7 mouse cellular contexts compared by ENCODE assay signal in the genomic region with DNA sequence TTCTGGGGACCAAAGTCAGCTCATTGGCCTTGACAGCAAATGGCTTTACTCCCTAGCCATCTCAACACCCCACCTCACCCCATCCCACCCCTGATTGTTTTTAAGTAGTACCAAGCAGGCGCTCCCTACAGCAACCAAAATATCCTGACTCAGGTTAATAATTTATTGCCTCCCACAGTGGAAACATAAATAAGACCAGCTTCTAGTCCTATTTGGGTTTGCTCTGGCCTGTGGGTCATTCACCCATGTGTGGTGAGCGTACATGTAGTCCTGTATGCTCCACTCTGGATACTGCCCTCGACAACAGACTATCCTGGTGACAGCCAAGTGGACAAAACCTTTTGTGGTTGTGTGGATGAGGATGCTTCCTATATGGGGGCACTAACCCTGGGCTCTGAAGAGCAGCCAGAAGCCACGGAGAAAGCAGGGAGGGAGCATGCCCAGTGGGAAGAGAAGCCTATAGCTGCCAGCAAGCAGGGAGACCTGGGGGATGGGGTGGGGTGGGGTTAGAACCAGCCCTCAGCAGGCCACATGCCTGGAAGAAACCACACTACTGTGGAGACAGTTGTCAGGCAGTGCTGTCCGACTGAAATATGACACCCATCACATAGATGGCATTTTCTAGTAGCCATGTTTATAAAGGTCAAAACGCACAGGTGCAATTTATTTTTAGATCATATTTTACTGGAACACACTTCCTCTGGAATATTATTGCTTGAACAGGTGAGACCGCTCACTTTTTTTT.
DNase-seq lines count a peak whose midpoint lies in the region; ATAC-seq and TF ChIP-seq lines count a peak whose summit lies in the region.

No protein-coding gene starts in this region.

- H3K27ac ChIP-seq in midbrain, embryonic 11.5 days (ENCODE audit: low read depth, low read length): no peak overlapping the region
- no peak overlapping the region for H3K27ac ChIP-seq in midbrain, postnatal 0 days (ENCODE audit: low read depth, low read length)
- peak overlapping the region; percentile 42 to 97; a peak in 2 of 4 replicates for H3K27ac ChIP-seq in heart, embryonic 14.5 days (replicated peaks in 1 of 2; ENCODE audit: control insufficient read depth in 1 of 2, insufficient read depth in 1 of 2, low read depth in 2 of 2, low read length in 2 of 2)
- H3K27ac ChIP-seq in kidney, embryonic 15.5 days: peak overlapping the region; percentile 99
- H3K27ac ChIP-seq in stomach, embryonic 16.5 days (ENCODE audit: low read length): peak overlapping the region; percentile 100

- H3K4me3 ChIP-seq in midbrain, embryonic 11.5 days (ENCODE audit: low read depth, low read length): no peak overlapping the region
- H3K4me3 ChIP-seq in midbrain, postnatal 0 days (ENCODE audit: low read depth, low read length): no peak overlapping the region
- H3K4me3 ChIP-seq in heart, embryonic 14.5 days (ENCODE audit: control insufficient read depth in 1 of 2, insufficient read depth in 1 of 2, low read depth in 1 of 2, low read length in 2 of 2): no peak overlapping the region
- H3K4me3 ChIP-seq in kidney, embryonic 15.5 days (replicated peaks): no peak overlapping the region
- H3K4me3 ChIP-seq in stomach, embryonic 16.5 days (replicated peaks; ENCODE audit: low read length): no peak overlapping the region

- no peak overlapping the region for H3K9ac ChIP-seq in midbrain, embryonic 11.5 days (ENCODE audit: low read length)
- no peak overlapping the region for H3K9ac ChIP-seq in midbrain, postnatal 0 days (replicated peaks; ENCODE audit: low read length, poor library complexity, severe bottlenecking)
- H3K9ac ChIP-seq in heart, embryonic 14.5 days (ENCODE audit: low read length): no peak overlapping the region
- H3K9ac ChIP-seq in kidney, embryonic 15.5 days: no peak overlapping the region
- H3K9ac ChIP-seq in stomach, embryonic 16.5 days (ENCODE audit: low read length): no peak overlapping the region

- H3K36me3 ChIP-seq in midbrain, embryonic 11.5 days (ENCODE audit: control insufficient read depth, insufficient read depth, low read length): no peaks in the 10 kb centered on the region
- no peaks in the 10 kb centered on the region for H3K36me3 ChIP-seq in midbrain, postnatal 0 days (ENCODE audit: insufficient read depth, low read length)
- no peaks in the 10 kb centered on the region for H3K36me3 ChIP-seq in heart, embryonic 14.5 days (ENCODE audit: control insufficient read depth, insufficient read depth, low read length)
- H3K36me3 ChIP-seq in kidney, embryonic 15.5 days: no peaks in the 10 kb centered on the region
- H3K36me3 ChIP-seq in stomach, embryonic 16.5 days (ENCODE audit: control insufficient read depth, insufficient read depth, low read length): no peaks in the 10 kb centered on the region

- 70% methylated on average over 7 of the region's 7 CpGs for WGBS in midbrain, embryonic 11.5 days
- 68% methylated on average over 7 of the region's 7 CpGs for WGBS in midbrain, postnatal 0 days
- 60% methylated on average over 7 of the region's 7 CpGs for WGBS in heart, embryonic 14.5 days
- 27% methylated on average over 7 of the region's 7 CpGs for WGBS in kidney, embryonic 15.5 days
- WGBS in stomach, embryonic 16.5 days: 37% methylated on average over 7 of the region's 7 CpGs

- no peak for TF ChIP-seq CTCF in midbrain, postnatal 0 days (IDR thresholded peaks at IDR 0.05)

- H3K4me1 ChIP-seq in midbrain, embryonic 11.5 days (ENCODE audit: control insufficient read depth, insufficient read depth, low read length): peaks cover 17% of the 10 kb centered on the region
- peaks cover 17% of the 10 kb centered on the region for H3K4me1 ChIP-seq in midbrain, postnatal 0 days (ENCODE audit: insufficient read depth, low read length)
- peaks cover 20 to 30% of the 10 kb centered on the region in 2 experiments for H3K4me1 ChIP-seq in heart, embryonic 14.5 days (ENCODE audit: control insufficient read depth in 2 of 2, insufficient read depth in 2 of 2, low read length in 2 of 2)
- H3K4me1 ChIP-seq in kidney, embryonic 15.5 days: peaks cover 74% of the 10 kb centered on the region
- peaks cover 37% of the 10 kb centered on the region for H3K4me1 ChIP-seq in stomach, embryonic 16.5 days (ENCODE audit: control insufficient read depth, insufficient read depth, low read length)

- H3K27me3 ChIP-seq in midbrain, embryonic 11.5 days (ENCODE audit: control insufficient read depth, insufficient read depth, low read length): no peaks in the 10 kb centered on the region
- H3K27me3 ChIP-seq in midbrain, postnatal 0 days (ENCODE audit: insufficient read depth, low read length): no peaks in the 10 kb centered on the region
- H3K27me3 ChIP-seq in heart, embryonic 14.5 days (ENCODE audit: control insufficient read depth, insufficient read depth, low read length): no peaks in the 10 kb centered on the region
- no peaks in the 10 kb centered on the region for H3K27me3 ChIP-seq in kidney, embryonic 15.5 days
- H3K27me3 ChIP-seq in stomach, embryonic 16.5 days (ENCODE audit: control insufficient read depth, insufficient read depth, low read length): no peaks in the 10 kb centered on the region

- H3K4me2 ChIP-seq in midbrain, embryonic 11.5 days: no peak overlapping the region
- H3K4me2 ChIP-seq in midbrain, postnatal 0 days (ENCODE audit: low read depth, low read length, poor library complexity, severe bottlenecking): no peak overlapping the region
- no peak overlapping the region for H3K4me2 ChIP-seq in heart, embryonic 14.5 days (ENCODE audit: low read length)
- peak overlapping the region; percentile 44 for H3K4me2 ChIP-seq in kidney, embryonic 15.5 days
- 0 out of 2 replicates have a peak overlapping the region, but pooled peaks have one; percentile 32 for H3K4me2 ChIP-seq in stomach, embryonic 16.5 days (ENCODE audit: low read depth, low read length)

- DNase-seq in midbrain, embryonic 11.5 days (ENCODE audit: low spot score, missing footprints): peak; percentile 75
- no peak for DNase-seq in midbrain, postnatal 0 days (ENCODE audit: low spot score)
- DNase-seq in layer of hippocampus, adult 8-10 months (ENCODE audit: low spot score in 2 of 2): no peak
- no peak for DNase-seq in layer of hippocampus, postnatal 36 days

- H3K9me3 ChIP-seq in midbrain, embryonic 11.5 days (ENCODE audit: control insufficient read depth, low read length): no peaks in the 10 kb centered on the region
- H3K9me3 ChIP-seq in midbrain, postnatal 0 days (ENCODE audit: low read length): no peaks in the 10 kb centered on the region
- H3K9me3 ChIP-seq in heart, embryonic 14.5 days (ENCODE audit: control insufficient read depth, low read length): no peaks in the 10 kb centered on the region
- H3K9me3 ChIP-seq in kidney, embryonic 15.5 days (replicated peaks): no peaks in the 10 kb centered on the region
- no peaks in the 10 kb centered on the region for H3K9me3 ChIP-seq in stomach, embryonic 16.5 days (replicated peaks; ENCODE audit: control insufficient read depth, low read length)

- ATAC-seq in midbrain, embryonic 11.5 days (ENCODE audit: low FRiP score): 0 out of 2 replicates have a peak, but pooled peaks have one; percentile 42
- no peak for ATAC-seq in midbrain, postnatal 0 days (ENCODE audit: low FRiP score)
- no peak for ATAC-seq in heart, embryonic 14.5 days (ENCODE audit: insufficient number of reproducible peaks, insufficient read depth, low FRiP score, low read depth)
- ATAC-seq in kidney, embryonic 15.5 days (replicated peaks; ENCODE audit: low FRiP score): peak; percentile 55
- no peak for ATAC-seq in stomach, embryonic 16.5 days (ENCODE audit: insufficient read depth, low FRiP score)

Comparison
In these comparisons a context has a peak if more than half of its experiments do, and no peak if none do; other contexts are left out.
1. ATAC-seq: peak in midbrain, embryonic 11.5 days (single experiment) and kidney, embryonic 15.5 days (single experiment); none in midbrain, postnatal 0 days (single experiment), heart, embryonic 14.5 days (single experiment) and stomach, embryonic 16.5 days (single experiment).
2. H3K27ac ChIP-seq: peak in heart, embryonic 14.5 days (2 of 2), kidney, embryonic 15.5 days (single experiment) and stomach, embryonic 16.5 days (single experiment); none in midbrain, embryonic 11.5 days (single experiment) and midbrain, postnatal 0 days (single experiment).
3. H3K4me2 ChIP-seq: peak in kidney, embryonic 15.5 days (single experiment) and stomach, embryonic 16.5 days (single experiment); none in midbrain, embryonic 11.5 days (single experiment), midbrain, postnatal 0 days (single experiment) and heart, embryonic 14.5 days (single experiment).